ENCODE assay signal across 11 mouse cellular contexts in genomic region chr9:123518969-123519894, GRCm38 (mm10). TPM values are rescaled to one million over a fixed set of nuclear protein-coding genes. Genes with fewer than 3 reads are reported as not detected.
DNase-seq lines count a peak whose midpoint lies in the region; ATAC-seq lines count a peak whose summit lies in the region.
"Had no signal": no experiment of that assay in that cellular context is flagged by ENCODE, and none has a peak within 500 bp of the region (broad histone marks: within the 10 kb centered on the region; RNA-seq: fewer than 3 reads in every experiment).

No protein-coding gene starts in this region.

- H3K4me3 ChIP-seq in liver, embryonic 12.5 days = no peak overlapping the region
- H3K4me3 ChIP-seq in hindbrain, embryonic 11.5 days (ENCODE audit: low read depth, low read length) = no peak overlapping the region
- H3K4me3 ChIP-seq: erythroblast, embryonic 14.5 days had no signal

- peak; percentile 60 to 62 for DNase-seq in B cell, adult 2 months
- DNase-seq in CD4-positive, CD25-positive, alpha-beta regulatory T cell, adult 2 months (ENCODE audit: low read depth, low spot score) = peak; percentile 77
- DNase-seq in spleen, postnatal 14 days (ENCODE audit: low spot score in 2 of 2) = peak; percentile 17 to 25
- no peak for DNase-seq in hindbrain, embryonic 11.5 days (ENCODE audit: low spot score)
- DNase-seq in right cerebral cortex, postnatal 10 days (ENCODE audit: low spot score in 2 of 2) = no peak
- DNase-seq in gastrocnemius, postnatal 14 days = no peak
- DNase-seq: cerebellum, postnatal 25 days; heart, postnatal 10 days had no signal

- H3K4me2 ChIP-seq in liver, embryonic 12.5 days = no peak overlapping the region
- no peak overlapping the region for H3K4me2 ChIP-seq in hindbrain, embryonic 11.5 days (replicated peaks; ENCODE audit: low read depth, low read length)

- 0 out of 2 replicates have a peak, but pooled peaks have one; percentile 23 for ATAC-seq in liver, embryonic 12.5 days
- ATAC-seq in hindbrain, embryonic 11.5 days (ENCODE audit: low FRiP score) = no peak

- intact Hi-C loops in gastrocnemius, postnatal 14 days (cut with DNase I; ENCODE audit: low total_unique reads) = loop anchor here (5.0 kb wide), 1 partner anchor 37 kb away; no protein-coding TSS in a partner anchor

- 59% methylated on average over 13 of the region's 13 CpGs for WGBS in liver, embryonic 12.5 days (ENCODE audit: insufficient replicate concordance)
- 88% methylated on average over 13 of the region's 13 CpGs for WGBS in hindbrain, embryonic 11.5 days

- no peaks in the 10 kb centered on the region for H3K27me3 ChIP-seq in liver, embryonic 12.5 days (replicated peaks)
- H3K27me3 ChIP-seq in hindbrain, embryonic 11.5 days (ENCODE audit: control insufficient read depth, insufficient read depth, low read length) = no peaks in the 10 kb centered on the region

- no peak overlapping the region for H3K9ac ChIP-seq in liver, embryonic 12.5 days
- no peak overlapping the region for H3K9ac ChIP-seq in hindbrain, embryonic 11.5 days (ENCODE audit: low read depth, low read length)

- H3K27ac ChIP-seq in liver, embryonic 12.5 days = no peak overlapping the region
- no peak overlapping the region for H3K27ac ChIP-seq in hindbrain, embryonic 11.5 days (ENCODE audit: low read depth, low read length)
- H3K27ac ChIP-seq: stomach, postnatal 0 days had no signal

- peaks cover 65% of the 10 kb centered on the region for H3K36me3 ChIP-seq in liver, embryonic 12.5 days
- H3K36me3 ChIP-seq in hindbrain, embryonic 11.5 days (ENCODE audit: control insufficient read depth, insufficient read depth, low read length) = peaks cover 3% of the 10 kb centered on the region; the same call in 1 of the 2 replicates

- no peaks in the 10 kb centered on the region for H3K9me3 ChIP-seq in liver, embryonic 12.5 days (replicated peaks)
- no peaks in the 10 kb centered on the region for H3K9me3 ChIP-seq in hindbrain, embryonic 11.5 days (ENCODE audit: control insufficient read depth, low read length)

- H3K4me1 ChIP-seq in liver, embryonic 12.5 days = peaks cover 10% of the 10 kb centered on the region; the same call in 1 of the 2 replicates
- no peaks in the 10 kb centered on the region for H3K4me1 ChIP-seq in hindbrain, embryonic 11.5 days (replicated peaks; ENCODE audit: control insufficient read depth, insufficient read depth, low read length)

RNA-seq across cellular contexts. Expression of gene Sacm1l, which starts 10.3 kb away (rescaled TPM):
- polyA plus RNA-seq in liver, embryonic 12.5 days (2016; fragmentation: Nextera tagmentation; extraction: Ambion mirVana) = 36.3 and 36.7 TPM in 2 replicates
- polyA plus RNA-seq in hindbrain, embryonic 11.5 days (2014; fragmentation: Nextera tagmentation; extraction: Ambion mirVana) = 50.6 and 60.1 TPM in 2 replicates
- 10 to 100 TPM; 19.2 to 23.7 TPM for total RNA-seq in gastrocnemius, postnatal 14 days (2021)

RNA-seq across cellular contexts. Expression of gene Limd1, which starts 40.7 kb away (rescaled TPM):
- polyA plus RNA-seq in liver, embryonic 12.5 days (2016; fragmentation: Nextera tagmentation; extraction: Ambion mirVana) = 30.4 and 30.9 TPM in 2 replicates
- 37.5 and 40.0 TPM in 2 replicates for polyA plus RNA-seq in hindbrain, embryonic 11.5 days (2014; fragmentation: Nextera tagmentation; extraction: Ambion mirVana)
- 10 to 100 TPM; 29.4 to 31.2 TPM for total RNA-seq in gastrocnemius, postnatal 14 days (2021)

Comparison
In these comparisons a context has a peak if more than half of its experiments do, and no peak if none do; other contexts are left out.
1. DNase-seq: peak in B cell, adult 2 months (2 of 2), CD4-positive, CD25-positive, alpha-beta regulatory T cell, adult 2 months (single experiment) and spleen, postnatal 14 days (2 of 2); none in hindbrain, embryonic 11.5 days (single experiment), right cerebral cortex, postnatal 10 days (0 of 2) and gastrocnemius, postnatal 14 days (single experiment).